8 mouse cellular contexts compared by ENCODE assay signal in the genomic region with DNA sequence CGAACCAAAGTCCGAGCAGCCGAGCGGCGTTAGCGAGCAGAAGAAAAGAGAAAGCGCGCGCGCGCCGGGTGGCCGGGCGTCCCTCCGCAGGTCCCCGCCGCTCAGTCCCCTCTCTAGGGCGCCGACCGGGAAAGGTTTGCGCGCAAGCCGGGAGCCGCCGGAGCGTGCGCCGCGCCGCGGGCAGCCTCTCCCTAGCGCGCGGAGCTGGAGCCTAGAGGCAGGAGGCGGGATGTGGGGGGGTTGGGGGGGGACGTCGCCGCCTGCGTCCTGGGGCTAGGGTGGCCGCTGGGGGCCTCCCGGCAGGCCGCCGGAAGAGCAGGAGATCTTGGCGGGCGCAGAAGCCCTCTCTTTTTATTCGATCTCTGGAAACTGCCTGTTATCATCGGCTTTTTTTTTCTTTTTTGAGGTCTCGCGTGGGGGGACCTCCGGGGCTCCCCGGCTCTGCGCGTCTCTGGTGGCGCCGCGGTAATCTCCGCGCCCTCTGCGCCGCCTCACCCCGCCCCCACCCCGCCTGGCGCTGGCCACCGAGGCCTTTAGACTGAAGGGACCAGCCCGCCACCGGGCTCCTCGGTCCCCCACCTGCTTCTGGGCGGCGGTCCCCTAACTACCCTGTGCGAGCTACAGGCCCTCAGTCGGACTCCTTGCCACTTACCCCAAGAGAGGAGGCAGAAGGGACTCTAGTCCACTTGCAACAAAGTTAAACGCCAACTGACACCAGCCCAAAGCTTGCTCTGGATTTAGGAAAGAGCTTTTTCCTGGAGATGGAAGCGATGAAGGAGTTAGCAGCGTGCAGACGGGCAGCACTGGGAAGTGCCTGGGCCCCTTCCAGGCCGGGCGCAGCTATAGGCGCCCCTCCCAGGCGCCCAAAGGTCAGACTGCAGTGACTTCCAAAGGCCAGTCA. TPM values are rescaled to one million over a fixed set of nuclear protein-coding genes. Genes with fewer than 3 reads are reported as not detected.
DNase-seq lines count a peak whose midpoint lies in the region; ATAC-seq and TF ChIP-seq lines count a peak whose summit lies in the region.

A gene (minus strand): TSS at position 776 of the 901 bp plus-strand sequence.

- H3K27me3 ChIP-seq in lung, embryonic 14.5 days (ENCODE audit: insufficient read depth, low read length) = peaks cover 30% of the 10 kb centered on the region
- H3K27me3 ChIP-seq in lung, postnatal 0 days (replicated peaks; ENCODE audit: insufficient read depth, low read length) = peaks cover 31% of the 10 kb centered on the region

- intact Hi-C loops in gastrocnemius, postnatal 36 days (cut with DNase I) = loop anchor here (2.0 kb wide), 1 partner anchor 169 kb away; no protein-coding TSS in a partner anchor

- TF ChIP-seq EP300 in lung, postnatal 0 days (IDR thresholded peaks at IDR 0.05) = no peak

- H3K27ac ChIP-seq in lung, embryonic 14.5 days (ENCODE audit: low read depth) = peak within 1 kb of the TSS; percentile 63; the same call in 1 of the 2 replicates
- H3K27ac ChIP-seq in cortical plate, adult 2 months (ENCODE audit: insufficient read depth, low read length) = no peak within 1 kb of the TSS
- H3K27ac ChIP-seq in lung, postnatal 0 days (ENCODE audit: low read length) = no peak within 1 kb of the TSS

- no peak for TF ChIP-seq CTCF in lung, embryonic 14.5 days (IDR thresholded peaks at IDR 0.05; ENCODE audit: low read depth)
- no peak for TF ChIP-seq CTCF in cortical plate, adult 2 months (IDR thresholded peaks at IDR 0.05; ENCODE audit: extremely low read depth, insufficient read depth, low read length)
- no peak for TF ChIP-seq CTCF in lung, postnatal 0 days (IDR thresholded peaks at IDR 0.05)

- no peaks in the 10 kb centered on the region for H3K9me3 ChIP-seq in lung, embryonic 14.5 days (ENCODE audit: low read depth, low read length)
- H3K9me3 ChIP-seq in lung, postnatal 0 days (ENCODE audit: low read length) = no peaks in the 10 kb centered on the region

- ATAC-seq in lung, embryonic 14.5 days (ENCODE audit: insufficient read depth) = peak; percentile 87
- ATAC-seq in lung, postnatal 0 days = peak; percentile 73
- no peak for ATAC-seq in cerebellum, adult (ENCODE audit: insufficient number of reproducible peaks, low FRiP score, low TSS enrichment)

- DNase-seq in lung, embryonic 14.5 days = peak; percentile 77
- DNase-seq in lung, adult 18-20 months = no peak
- peak; percentile 29 to 55 for DNase-seq in gastrocnemius, postnatal 36 days
- DNase-seq in kidney, postnatal 10 days = peak; percentile 78
- peak; percentile 19 for DNase-seq in lung, postnatal 0 days (ENCODE audit: low spot score)
- DNase-seq in right cerebral cortex, postnatal 14 days = peak; percentile 50

- H3K36me3 ChIP-seq in lung, embryonic 14.5 days (ENCODE audit: insufficient read depth) = no peaks in the 10 kb centered on the region
- H3K36me3 ChIP-seq in lung, postnatal 0 days (ENCODE audit: insufficient read depth, low read length) = no peaks in the 10 kb centered on the region

- peak within 1 kb of the TSS; percentile 90 for H3K4me2 ChIP-seq in lung, embryonic 14.5 days
- H3K4me2 ChIP-seq in lung, postnatal 0 days (replicated peaks; ENCODE audit: low read depth, low read length) = peak within 1 kb of the TSS; percentile 92

- peak within 1 kb of the TSS; percentile 60 for H3K9ac ChIP-seq in lung, embryonic 14.5 days
- H3K9ac ChIP-seq in lung, postnatal 0 days (replicated peaks; ENCODE audit: low read depth) = no peak within 1 kb of the TSS

- TF ChIP-seq POLR2A in cortical plate, adult 2 months (IDR thresholded peaks at IDR 0.05; ENCODE audit: extremely low read depth, insufficient read depth, low read length) = no peak

- H3K4me3 ChIP-seq in lung, embryonic 14.5 days (ENCODE audit: low read depth, low read length) = peak within 1 kb of the TSS; percentile 58
- H3K4me3 ChIP-seq in cortical plate, adult 2 months (ENCODE audit: insufficient read depth, low read length) = peak within 1 kb of the TSS; percentile 51
- peak within 1 kb of the TSS; percentile 51 for H3K4me3 ChIP-seq in lung, postnatal 0 days (ENCODE audit: low read depth, low read length)

- 2% methylated on average over 62 of the region's 79 CpGs for WGBS in lung, embryonic 14.5 days
- WGBS in lung, postnatal 0 days = 7% methylated on average over 26 of the region's 79 CpGs

- H3K4me1 ChIP-seq in lung, embryonic 14.5 days (ENCODE audit: insufficient read depth) = no peaks in the 10 kb centered on the region; the same call in 1 of the 2 replicates
- peaks cover 4% of the 10 kb centered on the region; the same call in 1 of the 2 replicates for H3K4me1 ChIP-seq in cortical plate, adult 2 months (ENCODE audit: control insufficient read depth, insufficient read depth, low read length)
- H3K4me1 ChIP-seq in lung, postnatal 0 days (ENCODE audit: insufficient read depth, low read depth, low read length) = peaks cover 14% of the 10 kb centered on the region

RNA-seq across cellular contexts. Expression of the gene that starts here (rescaled TPM):
- polyA plus RNA-seq in lung, embryonic 14.5 days (2014; fragmentation: Nextera tagmentation; extraction: Ambion mirVana) = 0.97 and 1.0 TPM in 2 replicates
- 3.0 and 3.7 TPM in 2 replicates for polyA plus RNA-seq in cortical plate, adult 2 months (2012; rRNA removed)
- 10 to 100 TPM; 26.3 to 28.1 TPM for total RNA-seq in gastrocnemius, postnatal 36 days (2021)
- polyA plus RNA-seq in lung, postnatal 0 days (2015; fragmentation: Nextera tagmentation; extraction: Ambion mirVana) = 0.11 and 0.17 TPM in 2 replicates

Comparison
In these comparisons a context has a peak if more than half of its experiments do, and no peak if none do; other contexts are left out.
1. DNase-seq: peak in lung, embryonic 14.5 days (single experiment), gastrocnemius, postnatal 36 days (2 of 2), kidney, postnatal 10 days (single experiment) and right cerebral cortex, postnatal 14 days (single experiment); none in lung, adult 18-20 months (0 of 2).
2. Peak in DNase-seq, ATAC-seq, H3K4me3 ChIP-seq and H3K4me2 ChIP-seq in lung, postnatal 0 days; RNA of the gene not detected or under 1 TPM.
3. Peak in every context shown above with its lines, with median percentiles within 50 percentile points of each other: H3K4me3 ChIP-seq.